Mouse (Mus musculus) liver, postnatal 0 days (tissue): ENCODE measurements around the gene Tprgl. TPM values are rescaled to one million over a fixed set of nuclear protein-coding genes. Genes with fewer than 3 reads are reported as not detected.
A peak's percentile ranks its signal among the peaks of the same experiment; 100 is the strongest.

Source experiments
- ATAC-seq: fragments of 200-750 bp; cut with Nextera tagmentation; 2 replicates; pipeline ENCODE4 v1.8.0; 2017; ENCODE audit warnings: mild to moderate bottlenecking, moderate library complexity
- DNase-seq: peaks from one replicate; pipeline ENCODE4 v3.0.0-alpha.2; 2016
- H3K27ac ChIP-seq: fragments of 300-500 bp; sonication (generic); 2 replicates; pipeline ENCODE4 v1.5.1; 2014; ENCODE audit warnings: antibody characterized with exemption, moderate library complexity, mild to moderate bottlenecking, low read depth
- H3K27me3 ChIP-seq: fragments of 300-500 bp; sonication (generic); 2 replicates; pipeline ENCODE4 v1.6.1; 2014; ENCODE audit warnings: low read length, control low read depth, mixed read lengths; ENCODE audit not compliant: insufficient read depth
- H3K36me3 ChIP-seq: fragments of 300-500 bp; sonication (generic); replicated peaks from 2 replicates; pipeline ENCODE4 v1.6.1; 2014; ENCODE audit warnings: mild to moderate bottlenecking, control low read depth, low read length, moderate library complexity, mixed read lengths; ENCODE audit not compliant: insufficient read depth
- H3K4me1 ChIP-seq: fragments of 300-500 bp; sonication (generic); 2 replicates; pipeline ENCODE4 v1.6.1; 2014; ENCODE audit warnings: antibody characterized with exemption, mild to moderate bottlenecking, control low read depth; ENCODE audit not compliant: insufficient read depth
- H3K4me2 ChIP-seq: fragments of 300-500 bp; sonication (generic); 2 replicates; pipeline ENCODE4 v1.6.1; 2014; ENCODE audit warnings: low read depth, mild to moderate bottlenecking, low read length, moderate library complexity, mixed read lengths
- H3K4me3 ChIP-seq: fragments of 300-500 bp; sonication (generic); 2 replicates; pipeline ENCODE4 v1.5.1; 2014; ENCODE audit warnings: low read depth, low read length
- H3K9ac ChIP-seq: fragments of 300-500 bp; sonication (generic); replicated peaks from 2 replicates; pipeline ENCODE4 v1.6.1; 2014; ENCODE audit warnings: mild to moderate bottlenecking, moderate library complexity
- H3K9me3 ChIP-seq: fragments of 300-500 bp; sonication (generic); 2 replicates; pipeline ENCODE4 v1.6.1; 2016; ENCODE audit warnings: mild to moderate bottlenecking, control low read depth, low read length, mixed read lengths
- CTCF ChIP-seq: sonication (generic); IDR thresholded peaks from 2 replicates; pipeline ENCODE4 v1.5.1; 2016; ENCODE audit warnings: antibody characterized with exemption, low read depth
- EP300 ChIP-seq: IDR thresholded peaks from 2 replicates; pipeline ENCODE4 v1.6.1; 2016; ENCODE audit warnings: antibody characterized with exemption, low read depth, mild to moderate bottlenecking
- WGBS: fragments of 180-500 bp; shearing (Covaris S2); extraction: QIAGEN DNeasy Blood & Tissue Kit; methylation state at CpG from one replicate; pipeline ENCODE4 v1.1.7; 2014; ENCODE audit not compliant: insufficient replicate concordance; 5-methylcytosine and 5-hydroxymethylcytosine counted together
- polyA plus RNA-seq: library from polyadenylated mRNA; unstranded; fragments of >200 nt; fragmentation: Nextera tagmentation; extraction: Ambion mirVana; gene quantifications from 2 replicates; pipeline ENCODE4 v1.2.1, GENCODE M21; 2015

Gene Tprgl
- polyA plus RNA-seq, 1 experiment from 2014 or later: 74.4 TPM

- H3K4me1 ChIP-seq: peaks cover 18% of the 10 kb centered on the region
- H3K27me3 ChIP-seq: peaks cover 37% of the 10 kb centered on the region
- no peak overlapping the region for H3K4me3 ChIP-seq
- ATAC-seq: no peak
- H3K27ac ChIP-seq: no peak overlapping the region
- no peak overlapping the region for H3K4me2 ChIP-seq
- TF ChIP-seq EP300 (no peak), CTCF (peak; percentile 79)
- no peaks in the 10 kb centered on the region for H3K36me3 ChIP-seq
- H3K9ac ChIP-seq: no peak overlapping the region
- H3K9me3 ChIP-seq: no peaks in the 10 kb centered on the region
- DNase-seq: peak; percentile 70
- WGBS: 23% methylated on average over 5 of the region's 5 CpGs
These were observed 6.6 kb upstream of the Tprgl start for GRCm38 (mm10) chr4:154167053-154167452.

GRCm38 (mm10) chr4:154163296-154163695 is 2.8 kb upstream of the Tprgl start:
- Histone ChIP-seq H3K36me3 (peaks cover 6% of the 10 kb centered on the region), H3K27ac (no peak overlapping the region), H3K27me3 (no peaks in the 10 kb centered on the region), H3K4me1 (peaks cover 20% of the 10 kb centered on the region), H3K4me3 (no peak overlapping the region), H3K4me2 (no peak overlapping the region), H3K9me3 (no peaks in the 10 kb centered on the region), H3K9ac (no peak overlapping the region)
- no peak for ATAC-seq
- TF ChIP-seq CTCF (peak; percentile 95), EP300 (no peak)
- peak; percentile 86 for DNase-seq
- WGBS: 19% methylated on average over 7 of the region's 7 CpGs

DNA sequence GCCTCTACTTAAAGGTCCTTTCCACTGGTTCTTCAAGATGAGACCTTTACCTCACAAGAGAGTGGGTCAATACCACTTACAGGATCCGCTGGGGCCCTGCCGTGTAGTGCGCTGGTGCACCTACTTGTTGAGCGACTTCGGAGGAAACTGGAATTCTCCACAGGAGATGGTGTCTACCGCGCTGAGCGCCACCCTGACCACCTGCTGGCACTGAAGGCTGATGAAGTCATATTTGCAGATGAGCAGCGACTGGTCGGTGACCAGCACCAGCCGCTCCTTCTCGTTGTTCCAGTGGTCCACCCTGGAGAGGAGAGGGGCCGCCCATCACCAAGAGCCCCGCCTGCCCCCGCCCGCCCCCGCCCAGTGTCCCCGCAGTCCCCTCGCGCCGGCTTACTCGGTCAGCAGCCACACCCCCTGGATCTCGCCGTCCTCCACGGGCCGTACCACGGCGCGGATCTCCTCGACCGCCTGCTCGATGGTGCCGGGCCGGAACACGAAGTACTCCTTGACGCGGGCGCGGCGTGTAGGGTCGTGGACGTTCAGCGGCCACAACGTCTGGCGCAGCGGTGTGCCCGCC is 417 bp downstream of the Tprgl start:
- H3K4me2 ChIP-seq: peak overlapping the region; percentile 80
- H3K27ac ChIP-seq: peak overlapping the region; percentile 97
- H3K36me3 ChIP-seq: peaks cover 37% of the 10 kb centered on the region
- DNase-seq: no peak
- peak overlapping the region; percentile 83 for H3K9ac ChIP-seq
- no peaks in the 10 kb centered on the region for H3K9me3 ChIP-seq
- ATAC-seq: peak; percentile 22
- H3K4me1 ChIP-seq: peaks cover 20% of the 10 kb centered on the region
- TF ChIP-seq EP300: no peak
- TF ChIP-seq CTCF: no peak
- no peaks in the 10 kb centered on the region for H3K27me3 ChIP-seq
- 1% methylated on average over 46 of the region's 47 CpGs for WGBS
- H3K4me3 ChIP-seq: peak overlapping the region; percentile 70

DNA sequence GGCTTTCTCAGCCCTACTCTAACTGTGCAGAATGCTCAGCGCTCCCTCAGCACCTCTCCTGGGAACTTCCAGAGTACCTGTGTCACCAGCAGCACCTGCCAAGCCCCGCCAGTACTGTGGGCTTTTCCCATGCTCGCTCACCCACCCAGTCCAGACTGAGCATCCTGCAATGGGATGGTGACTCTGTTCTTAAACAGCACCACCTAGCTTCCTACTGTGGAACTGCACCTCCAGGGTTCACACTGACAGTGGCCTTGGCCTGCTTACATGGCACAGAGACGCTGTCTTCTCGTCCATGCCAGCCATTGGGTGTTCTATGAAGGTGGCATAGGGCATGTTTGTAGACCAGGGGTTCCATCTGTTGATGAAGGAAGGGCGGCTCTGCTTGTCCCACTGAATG is 1.5 kb downstream of the Tprgl start:
- Histone ChIP-seq H3K4me3 (peak overlapping the region; percentile 70), H3K4me2 (peak overlapping the region; percentile 80), H3K27ac (peak overlapping the region; percentile 97), H3K27me3 (no peaks in the 10 kb centered on the region), H3K9me3 (no peaks in the 10 kb centered on the region), H3K4me1 (peaks cover 20% of the 10 kb centered on the region), H3K9ac (peak overlapping the region; percentile 83), H3K36me3 (peaks cover 37% of the 10 kb centered on the region)
- DNase-seq (peak; percentile 90), ATAC-seq (peak; percentile 5)
- WGBS: 21% methylated on average over 6 of the region's 6 CpGs
- TF ChIP-seq EP300 (no peak), CTCF (peak; percentile 100)

DNA sequence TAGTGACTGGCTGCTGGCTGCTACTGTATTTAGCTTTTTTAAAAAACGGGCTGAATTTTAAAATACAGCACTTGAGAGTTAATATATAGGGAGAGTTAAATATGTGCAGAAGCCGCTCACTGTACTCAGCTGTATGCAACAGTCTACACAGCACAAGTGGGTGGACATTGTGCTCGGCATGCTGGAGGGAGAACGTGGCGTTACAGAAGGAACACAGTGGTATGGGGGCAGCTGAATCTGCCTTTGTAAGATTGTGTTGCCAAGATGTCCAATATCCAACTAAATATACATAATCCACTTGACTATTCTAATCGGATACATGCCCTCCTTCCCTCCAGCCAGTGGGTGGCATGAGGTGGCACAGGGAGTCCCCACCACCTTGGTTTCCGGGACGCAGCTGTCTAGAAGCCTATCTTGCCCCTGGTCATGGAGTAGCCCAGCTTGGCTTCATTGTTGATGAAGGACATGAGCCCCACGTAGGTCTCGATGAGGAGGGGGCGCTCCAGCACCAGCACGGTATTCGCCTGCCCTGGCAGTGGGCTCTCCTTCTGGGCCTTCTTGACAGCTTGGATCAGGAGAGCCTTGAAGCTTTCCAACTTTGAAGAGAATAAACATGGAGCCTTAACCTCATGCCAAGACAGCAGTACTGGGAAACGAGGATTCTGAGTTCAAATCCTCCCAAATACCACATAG is 2.4 kb downstream of the Tprgl start:
- Histone ChIP-seq H3K4me2 (no peak overlapping the region), H3K4me3 (no peak overlapping the region), H3K9ac (no peak overlapping the region), H3K27ac (no peak overlapping the region), H3K27me3 (no peaks in the 10 kb centered on the region), H3K9me3 (no peaks in the 10 kb centered on the region), H3K4me1 (peaks cover 20% of the 10 kb centered on the region), H3K36me3 (peaks cover 37% of the 10 kb centered on the region)
- no peak for TF ChIP-seq CTCF
- DNase-seq (no peak), ATAC-seq (no peak)
- WGBS: 88% methylated on average over 14 of the region's 14 CpGs

GRCm38 (mm10) chr4:154156050-154156449 is 4.4 kb downstream of the Tprgl start:
- ATAC-seq: no peak
- no peaks in the 10 kb centered on the region for H3K27me3 ChIP-seq
- WGBS: 80% methylated on average over 7 of the region's 7 CpGs

More at GRCm38 (mm10) chr4:154156050-154156449, 4.4 kb downstream of the Tprgl start:
- Histone ChIP-seq H3K27ac (no peak overlapping the region), H3K36me3 (peaks cover 49% of the 10 kb centered on the region), H3K4me1 (peaks cover 8% of the 10 kb centered on the region; the same call in 1 of the 2 replicates), H3K4me2 (no peak overlapping the region), H3K4me3 (no peak overlapping the region), H3K9me3 (no peaks in the 10 kb centered on the region), H3K9ac (no peak overlapping the region)
- DNase-seq: no peak
- TF ChIP-seq EP300: no peak
- TF ChIP-seq CTCF: no peak
